Mouse (Mus musculus) G1E (cell line): ENCODE measurements around the gene Gda.

Experiments
- CTCF ChIP-seq: IDR thresholded peaks from 2 replicates; pipeline ENCODE4 v1.5.1; 2012; ENCODE audit warnings: low read depth, low read length, inconsistent platforms, mixed read lengths
- GATA1 ChIP-seq: IDR thresholded peaks from 2 replicates; pipeline ENCODE4 v1.6.1; 2012; ENCODE audit warnings: borderline replicate concordance, low read length, inconsistent platforms, mixed read lengths
- POLR2AphosphoS5 ChIP-seq: IDR thresholded peaks from 2 replicates; pipeline ENCODE4 v1.6.1; 2012; ENCODE audit warnings: low read depth, low read length, inconsistent platforms; ENCODE audit not compliant: insufficient replicate concordance

- no peak for TF ChIP-seq CTCF
- TF ChIP-seq GATA1 = no peak
- no peak for TF ChIP-seq POLR2AphosphoS5
These were observed 104.1 kb downstream of the Gda start for GRCm38 (mm10) chr19:21369175-21369574.
